Mouse (Mus musculus) granulocyte monocyte progenitor cell, adult 5-6 weeks (primary cell): ENCODE measurements around the gene Ywhag. TPM values are rescaled to one million over a fixed set of nuclear protein-coding genes. Genes with fewer than 3 reads are reported as not detected.
A peak's percentile ranks its signal among the peaks of the same experiment; 100 is the strongest.

Source experiments
- ATAC-seq: replicated peaks from 2 replicates; pipeline ENCODE4 v1.8.0; 2016; ENCODE audit warnings: mild to moderate bottlenecking, moderate TSS enrichment, inconsistent platforms; ENCODE audit not compliant: poor library complexity, severe bottlenecking
- total RNA-seq, 2 experiments: library from RNA; stranded (forward) in 1 of 2; stranded (reverse) in 1 of 2; fragments of 200-712, 200-1000 nt in 1 of 2; fragments of >200 nt in 1 of 2; fragmentation: Nextera tagmentation in 1 of 2; gene quantifications; 2 replicates each; pipeline ENCODE4 v1.2.3; 2014 to 2017

Gene Ywhag
- total RNA-seq, 2 experiments from 2014 or later: 97.2 to 107 TPM

DNA sequence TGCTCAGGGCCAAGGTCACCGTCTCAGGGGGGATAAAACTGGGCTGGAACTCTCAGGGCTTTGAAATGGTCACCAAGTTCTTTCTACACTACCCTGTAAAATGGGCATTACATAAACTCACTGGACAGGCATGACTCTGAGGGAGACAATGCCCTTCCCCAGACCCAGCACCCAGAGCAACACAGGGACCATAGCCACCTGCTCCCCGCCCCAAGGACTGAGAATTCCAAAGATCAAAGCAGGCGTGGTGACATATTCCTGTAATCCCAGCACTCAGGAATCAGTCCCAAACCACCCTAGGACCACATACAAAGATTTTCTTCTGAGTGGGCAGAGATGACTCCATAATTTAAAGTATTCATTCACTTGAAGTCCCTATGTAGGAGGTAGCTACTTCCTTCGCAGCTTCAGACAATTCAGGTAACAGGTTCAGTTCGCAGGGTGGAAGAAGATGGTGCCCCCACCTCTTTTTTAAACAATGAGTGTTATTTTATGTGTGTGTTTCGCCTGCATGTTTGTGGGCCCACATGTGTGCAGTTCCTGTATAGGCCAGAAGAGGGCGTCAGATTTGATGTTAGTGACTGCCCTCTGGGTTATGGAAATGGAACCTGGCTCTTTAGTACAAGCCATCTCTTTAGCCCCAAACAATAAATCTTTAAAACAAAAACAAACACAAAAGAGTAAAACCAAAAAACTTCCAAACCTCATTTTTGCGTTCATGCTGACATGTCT lies 16.9 kb downstream of the Ywhag start:
- ATAC-seq: no peak

DNA sequence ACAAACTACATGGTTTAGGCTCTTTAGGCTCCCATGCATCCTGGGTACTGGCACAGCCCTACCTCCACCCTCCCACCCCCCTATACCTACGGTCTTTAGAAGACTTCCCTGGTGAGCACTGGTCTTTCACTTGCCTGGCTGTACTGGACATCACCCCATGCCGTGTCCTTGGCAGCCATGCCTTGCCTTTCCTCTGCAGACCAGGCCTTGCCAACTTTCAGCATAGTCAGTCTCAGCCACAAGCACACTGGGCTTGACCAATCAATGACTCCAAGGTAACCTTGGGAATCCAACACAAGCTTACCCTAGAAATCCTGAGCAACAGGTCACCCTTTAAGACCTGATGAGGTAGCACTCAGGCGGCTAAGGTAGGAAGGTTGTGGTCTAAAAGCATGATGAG lies 17.8 kb downstream of the Ywhag start:
- ATAC-seq: no peak

DNA sequence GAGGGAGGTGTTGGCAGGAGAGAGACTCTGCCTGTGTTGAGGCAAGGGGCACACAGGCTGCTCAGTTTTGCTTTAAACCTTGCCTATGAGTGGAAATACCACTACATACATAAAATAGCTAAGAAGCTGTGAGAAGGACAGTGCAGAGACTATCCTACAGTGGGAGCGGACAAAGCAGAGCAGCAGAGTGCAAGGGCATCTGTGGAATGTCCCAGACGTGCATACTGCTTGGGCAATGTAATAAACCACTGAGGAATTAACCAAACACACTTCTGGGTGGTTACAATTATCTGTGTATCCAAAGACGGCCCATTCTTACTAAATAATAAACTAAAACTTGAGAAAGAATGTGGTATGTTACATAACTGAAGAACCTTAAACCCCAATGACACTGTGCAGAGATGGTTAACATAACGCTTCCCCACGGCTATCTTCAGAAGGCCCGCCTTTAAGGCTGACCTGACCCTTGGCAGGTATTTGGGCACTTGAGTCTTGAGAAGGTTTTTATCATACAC lies 18.3 kb downstream of the Ywhag start:
- ATAC-seq: peak; percentile 43

GRCm38 (mm10) chr5:135914156-135914555 lies 20.3 kb downstream of the Ywhag start:
- ATAC-seq: peak; percentile 30; the same call in 1 of the 2 replicates

DNA sequence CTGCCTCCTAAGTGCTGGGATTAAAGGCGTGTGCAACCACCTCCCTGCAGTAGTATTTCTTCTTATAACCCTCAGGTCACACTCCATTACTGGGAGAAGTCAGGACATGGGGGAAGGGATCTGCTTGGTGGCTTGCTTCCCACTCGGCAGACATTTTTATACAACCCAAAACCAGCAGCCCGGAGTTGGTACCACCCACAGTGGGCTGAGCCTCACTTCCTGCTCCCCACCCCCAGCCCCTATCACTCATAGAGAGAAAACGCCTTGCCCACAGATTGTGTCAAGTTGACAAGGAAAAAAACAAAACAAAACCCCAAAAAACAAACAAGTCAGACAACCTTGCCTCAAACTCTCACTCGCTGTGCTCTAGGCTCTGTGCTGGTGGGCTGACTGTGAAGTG lies 21.2 kb downstream of the Ywhag start:
- ATAC-seq: no peak

DNA sequence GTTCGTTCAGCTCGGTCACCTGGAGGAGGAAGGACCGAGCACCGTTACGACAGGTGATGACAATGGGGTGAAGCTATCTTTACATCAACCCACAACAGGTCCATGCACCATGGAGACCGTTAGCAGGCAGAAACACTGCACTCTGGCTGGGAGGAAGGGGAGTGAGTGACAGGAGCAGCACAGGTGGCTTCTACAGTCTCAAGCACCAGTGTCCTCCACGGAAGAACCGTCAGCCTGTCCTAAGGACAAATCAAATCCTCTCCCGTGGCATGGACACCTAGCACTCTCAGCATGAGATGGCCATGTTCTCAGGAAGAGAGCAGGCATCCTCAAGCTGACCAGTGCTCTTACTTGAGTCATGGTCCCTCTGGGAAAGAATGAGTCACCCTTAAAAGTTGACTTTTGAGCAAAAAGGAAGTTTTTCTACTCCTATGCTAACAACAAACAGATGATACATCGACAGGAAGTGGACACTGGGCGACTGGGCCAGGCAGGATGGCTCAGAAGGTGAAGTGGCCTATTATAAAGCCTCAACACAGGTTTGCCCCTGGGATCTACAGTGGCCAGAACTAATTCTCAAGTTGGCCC lies 22.7 kb downstream of the Ywhag start:
- no peak for ATAC-seq

DNA sequence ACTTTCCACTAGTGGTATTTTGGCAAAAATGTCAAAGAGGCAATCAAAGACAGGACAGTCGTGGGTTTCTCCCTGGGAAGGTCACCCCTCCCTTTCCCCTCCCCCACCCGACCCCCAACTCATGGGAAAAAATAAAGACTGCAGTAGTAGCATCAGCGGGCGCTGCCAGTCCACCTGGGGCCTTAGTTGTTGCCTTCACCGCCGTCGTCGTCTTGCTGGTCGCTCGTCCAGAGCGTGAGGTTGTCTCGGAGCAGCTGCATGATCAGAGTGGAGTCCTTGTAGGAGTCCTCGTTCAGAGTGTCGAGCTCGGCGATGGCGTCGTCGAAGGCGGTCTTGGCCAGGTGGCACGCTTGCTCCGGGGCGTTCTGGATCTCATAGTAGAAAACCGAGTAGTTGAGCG lies 23.6 kb downstream of the Ywhag start:
- no peak for ATAC-seq

GRCm38 (mm10) chr5:135909646-135910045 lies 24.8 kb downstream of the Ywhag start:
- ATAC-seq: no peak

GRCm38 (mm10) chr5:135908989-135909388 lies 25.4 kb downstream of the Ywhag start:
- ATAC-seq: no peak

GRCm38 (mm10) chr5:135908185-135908584 lies 26.2 kb downstream of the Ywhag start:
- ATAC-seq: no peak

DNA sequence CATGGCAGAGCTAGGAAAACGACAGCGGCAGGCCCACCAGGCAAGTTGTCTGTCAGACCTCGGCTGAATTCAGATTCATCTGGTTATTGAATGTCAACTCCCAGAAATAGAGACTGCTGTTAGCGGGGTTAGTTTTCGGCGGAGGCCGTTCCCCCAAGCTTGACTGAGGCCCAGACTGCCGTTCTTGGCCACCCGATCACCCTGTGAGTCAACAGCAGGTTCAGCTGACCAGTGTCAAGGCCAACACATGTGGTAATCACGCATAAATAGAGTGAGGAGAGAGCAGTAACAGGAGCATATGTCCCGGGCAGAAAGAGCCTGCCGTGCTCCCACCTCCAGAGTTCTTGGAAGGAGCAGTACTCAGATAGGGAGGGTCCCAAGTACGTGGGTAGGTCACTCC lies 27.2 kb downstream of the Ywhag start:
- peak; percentile 15; the same call in 1 of the 2 replicates for ATAC-seq

DNA sequence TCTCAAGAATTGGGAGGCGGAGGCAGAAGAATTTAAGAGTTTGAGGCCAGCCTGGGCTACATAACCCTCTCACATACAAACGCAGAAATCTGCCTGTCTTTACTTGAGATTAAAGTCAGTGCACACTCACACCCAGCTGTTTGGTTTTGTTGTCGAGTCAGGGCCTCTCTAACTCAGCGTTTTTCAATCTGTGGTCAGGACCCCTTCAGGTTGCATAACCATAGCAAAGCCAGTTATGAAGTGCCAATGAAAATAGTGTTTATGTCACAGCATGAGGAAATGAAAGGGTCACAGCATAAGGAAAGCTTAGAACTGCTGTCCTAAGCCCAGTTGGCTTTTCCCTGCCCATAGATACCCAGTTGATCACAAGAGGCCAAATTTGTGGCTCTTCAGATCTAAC lies 27.6 kb downstream of the Ywhag start:
- ATAC-seq: peak; percentile 62

- ATAC-seq: peak; percentile 63
These were observed 28.8 kb downstream of the Ywhag start for GRCm38 (mm10) chr5:135905320-135906225.

- no peak for ATAC-seq
These were observed 30.2 kb downstream of the Ywhag start for GRCm38 (mm10) chr5:135904259-135904658.

GRCm38 (mm10) chr5:135903551-135904151 lies 30.8 kb downstream of the Ywhag start:
- ATAC-seq: peak; percentile 45

DNA sequence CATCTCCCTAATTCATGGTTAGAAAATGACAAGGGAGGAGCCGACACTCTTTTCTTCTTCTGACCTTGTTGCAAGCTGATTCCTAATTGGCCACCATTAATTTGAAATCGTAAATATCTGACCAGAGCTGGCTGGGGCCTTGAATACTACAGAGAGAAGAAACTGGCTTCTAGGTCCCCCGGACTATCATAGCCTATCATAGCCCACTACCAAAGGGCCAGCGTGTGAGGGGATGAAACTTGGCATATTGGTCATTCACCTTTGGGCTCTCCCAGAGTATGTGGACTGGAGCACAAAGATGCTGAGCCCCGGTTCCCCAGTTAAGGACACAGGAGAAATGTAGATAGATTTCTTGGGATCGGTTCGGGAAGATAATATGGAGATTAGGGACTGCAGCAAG lies 31.4 kb downstream of the Ywhag start:
- no peak for ATAC-seq

GRCm38 (mm10) chr5:135901354-135902095 lies 32.9 kb downstream of the Ywhag start:
- no peak for ATAC-seq

DNA sequence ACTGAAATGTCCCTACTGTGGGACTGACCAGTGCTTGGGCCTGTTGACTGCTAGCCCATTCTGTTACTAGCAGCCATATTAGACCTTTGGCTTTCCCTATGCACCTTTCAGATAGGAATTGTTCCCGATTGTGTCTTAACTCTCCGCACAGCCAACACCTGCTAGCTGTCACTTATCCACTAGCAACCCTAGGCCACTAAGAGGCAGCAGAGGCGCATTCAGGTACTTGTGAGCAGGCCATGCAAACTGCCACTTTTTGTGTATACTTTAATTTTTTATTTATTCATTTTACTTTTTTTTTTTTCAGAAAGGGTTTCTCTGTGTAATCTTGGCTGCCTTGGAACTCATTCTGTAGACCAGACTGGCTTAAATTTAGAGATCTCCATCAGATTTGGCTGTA lies 33.7 kb downstream of the Ywhag start:
- no peak for ATAC-seq

DNA sequence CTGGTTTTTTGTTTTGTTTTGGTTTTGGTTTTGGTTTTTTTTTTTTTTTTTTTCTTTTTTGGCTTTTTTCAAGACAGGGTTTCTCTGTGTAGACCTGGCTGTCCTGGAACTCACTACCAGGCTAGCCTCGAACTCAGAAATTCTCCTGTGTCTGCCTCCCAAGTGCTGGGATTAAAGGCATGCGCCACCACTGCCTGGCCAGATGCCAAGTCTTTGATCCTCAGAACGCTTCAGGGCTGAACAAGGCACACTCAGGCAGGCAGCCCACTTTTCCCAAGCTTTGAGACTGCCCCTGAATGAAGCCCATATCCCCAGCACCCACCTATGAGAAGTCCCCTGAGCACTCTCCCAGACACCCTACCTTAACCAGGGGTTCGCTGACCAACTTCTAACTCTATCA lies 34.6 kb downstream of the Ywhag start:
- no peak for ATAC-seq

GRCm38 (mm10) chr5:135898995-135899394 lies 35.4 kb downstream of the Ywhag start:
- no peak for ATAC-seq
